Mouse (Mus musculus) C2C12 (cell line): ENCODE results near the gene Grik3.

ENCODE experiments used
- CTCF ChIP-seq: IDR thresholded peaks from one replicate; pipeline ENCODE4 v1.5.1; 2011; ENCODE audit not compliant: control insufficient read depth, insufficient read depth, insufficient read length
- MYOG ChIP-seq: IDR thresholded peaks from one replicate; pipeline ENCODE4 v1.6.1; 2011; ENCODE audit not compliant: control insufficient read depth, insufficient read length; ENCODE audit errors: extremely low read depth

DNA sequence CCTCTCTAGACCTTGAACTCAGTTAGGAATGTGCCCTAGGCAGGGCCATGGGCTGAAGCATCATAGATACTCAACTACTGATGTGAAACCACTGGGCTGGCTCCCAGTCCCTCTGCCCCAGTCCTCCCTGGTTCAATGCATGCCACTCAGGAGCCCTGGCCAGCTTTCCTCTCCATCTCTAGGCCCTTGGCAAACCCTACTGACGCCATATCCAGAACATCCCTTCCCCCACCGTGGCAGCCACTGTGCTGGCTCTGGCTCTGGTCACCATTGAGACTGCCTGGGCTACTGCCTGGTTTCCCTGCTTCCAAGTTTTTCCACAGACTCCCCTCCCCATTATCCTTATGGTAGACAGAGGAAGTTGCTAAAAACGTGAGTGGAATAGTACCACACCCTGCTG lies 255.4 kb downstream of the Grik3 start:
- no peak for TF ChIP-seq MYOG
- TF ChIP-seq CTCF: no peak
